Comparison of ENCODE assay signal across 8 mouse cellular contexts in genomic region chr1:152623375-152624270, GRCm38 (mm10).
DNase-seq lines count a peak whose midpoint lies in the region; ATAC-seq and TF ChIP-seq lines count a peak whose summit lies in the region.

No protein-coding gene starts in this region.

- H3K9ac ChIP-seq in intestine, postnatal 0 days (ENCODE audit: low read depth, low read length): peak overlapping the region; percentile 65
- peak overlapping the region; percentile 62 for H3K9ac ChIP-seq in stomach, embryonic 16.5 days (ENCODE audit: low read length)

- H3K4me2 ChIP-seq in intestine, postnatal 0 days (replicated peaks; ENCODE audit: low read depth): peak overlapping the region; percentile 71
- H3K4me2 ChIP-seq in stomach, embryonic 16.5 days (ENCODE audit: low read depth, low read length): peak overlapping the region; percentile 74

- peaks cover 65% of the 10 kb centered on the region for H3K27me3 ChIP-seq in megakaryocyte, embryonic 14.5 days (replicated peaks)
- H3K27me3 ChIP-seq in intestine, postnatal 0 days (replicated peaks; ENCODE audit: control insufficient read depth, insufficient read depth, low read length): no peaks in the 10 kb centered on the region
- no peaks in the 10 kb centered on the region for H3K27me3 ChIP-seq in stomach, embryonic 16.5 days (ENCODE audit: control insufficient read depth, insufficient read depth, low read length)

- WGBS in intestine, postnatal 0 days: 25% methylated on average over 12 of the region's 12 CpGs
- WGBS in lung, adult 2 months: 26% methylated on average over 12 of the region's 12 CpGs
- WGBS in stomach, embryonic 16.5 days: 37% methylated on average over 12 of the region's 12 CpGs

- H3K27ac ChIP-seq in intestine, postnatal 0 days (ENCODE audit: low read depth, low read length): peak overlapping the region; percentile 52
- H3K27ac ChIP-seq in stomach, embryonic 16.5 days (ENCODE audit: low read length): peak overlapping the region; percentile 66

- peaks cover 7% of the 10 kb centered on the region for H3K36me3 ChIP-seq in megakaryocyte, embryonic 14.5 days (replicated peaks; ENCODE audit: low read length)
- no peaks in the 10 kb centered on the region for H3K36me3 ChIP-seq in intestine, postnatal 0 days (ENCODE audit: control insufficient read depth, insufficient read depth)
- peaks cover 1% of the 10 kb centered on the region; the same call in 1 of the 2 replicates for H3K36me3 ChIP-seq in stomach, embryonic 16.5 days (ENCODE audit: control insufficient read depth, insufficient read depth, low read length)

- TF ChIP-seq CTCF in intestine, postnatal 0 days (IDR thresholded peaks at IDR 0.05; ENCODE audit: low read depth): no peak
- TF ChIP-seq CTCF in lung, adult 2 months (IDR thresholded peaks at IDR 0.05; ENCODE audit: insufficient read depth, low read length): no peak

- ATAC-seq in megakaryocyte, adult 5-6 weeks (ENCODE audit: poor library complexity, severe bottlenecking): no peak
- ATAC-seq in granulocyte monocyte progenitor cell, adult 5-6 weeks (replicated peaks; ENCODE audit: poor library complexity, severe bottlenecking): 0 out of 2 replicates have a peak, but pooled peaks have one; percentile 12
- no peak for ATAC-seq in intestine, postnatal 0 days
- ATAC-seq in stomach, embryonic 16.5 days (ENCODE audit: insufficient read depth, low FRiP score): no peak
- no peak for ATAC-seq in megakaryocyte-erythroid progenitor cell, adult 5-6 weeks (replicated peaks; ENCODE audit: low FRiP score, low TSS enrichment, poor library complexity, severe bottlenecking)

- no peak for TF ChIP-seq POLR2A in lung, adult 2 months (IDR thresholded peaks at IDR 0.05; ENCODE audit: borderline replicate concordance, extremely low read depth, low read depth, low read length)

- no peak for DNase-seq in lung, adult 2 months
- DNase-seq in urinary bladder, postnatal 25 days (ENCODE audit: low spot score): no peak

- peak overlapping the region; percentile 93 for H3K4me3 ChIP-seq in megakaryocyte, embryonic 14.5 days (replicated peaks)
- H3K4me3 ChIP-seq in intestine, postnatal 0 days (ENCODE audit: low read depth, low read length): peak overlapping the region; percentile 57
- H3K4me3 ChIP-seq in lung, adult 2 months (replicated peaks; ENCODE audit: extremely low read depth, low read depth, low read length): peak overlapping the region; percentile 60
- peak overlapping the region; percentile 69 for H3K4me3 ChIP-seq in stomach, embryonic 16.5 days (replicated peaks; ENCODE audit: low read length)

- H3K9me3 ChIP-seq in megakaryocyte, embryonic 14.5 days: 0 out of 2 replicates have a peak, but pooled peaks cover 5% of the 10 kb centered on the region
- H3K9me3 ChIP-seq in intestine, postnatal 0 days (ENCODE audit: control insufficient read depth): no peaks in the 10 kb centered on the region
- 0 out of 2 replicates have a peak, but pooled peaks cover 2% of the 10 kb centered on the region for H3K9me3 ChIP-seq in stomach, embryonic 16.5 days (replicated peaks; ENCODE audit: control insufficient read depth, low read length)

- peaks cover 43% of the 10 kb centered on the region for H3K4me1 ChIP-seq in megakaryocyte, embryonic 14.5 days
- peaks cover 19% of the 10 kb centered on the region; the same call in 1 of the 2 replicates for H3K4me1 ChIP-seq in intestine, postnatal 0 days (replicated peaks; ENCODE audit: control insufficient read depth, insufficient read depth, low read length)
- H3K4me1 ChIP-seq in lung, adult 2 months (ENCODE audit: control insufficient read depth, insufficient read depth, low read length): peaks cover 9% of the 10 kb centered on the region
- peaks cover 17% of the 10 kb centered on the region; the same call in 1 of the 2 replicates for H3K4me1 ChIP-seq in stomach, embryonic 16.5 days (ENCODE audit: control insufficient read depth, insufficient read depth, low read length)
